Mouse (Mus musculus) effector memory CD4-positive, alpha-beta T cell, adult 7 months (primary cell): ENCODE measurements around the gene Oog4. TPM values are rescaled to one million over a fixed set of nuclear protein-coding genes. Genes with fewer than 3 reads are reported as not detected.

Experiments
- polyA plus RNA-seq: library from polyadenylated mRNA; unstranded; fragments of 100-300 nt; shearing (Covaris generic); gene quantifications from one replicate; pipeline ENCODE4 v1.2.1, GENCODE M21; 2017

Gene Oog4
- not detected for polyA plus RNA-seq

GRCm38 (mm10) chr4:143450224-143450623 lies at the start of gene Oog4:
Oog4 (minus strand) TSS chr4:143450324.

GRCm38 (mm10) chr4:143412219-143413092 lies 37.7 kb downstream of the Oog4 start, which contains the start of gene Pramef8:
Pramef8 (plus strand) TSS chr4:143412426.

DNA sequence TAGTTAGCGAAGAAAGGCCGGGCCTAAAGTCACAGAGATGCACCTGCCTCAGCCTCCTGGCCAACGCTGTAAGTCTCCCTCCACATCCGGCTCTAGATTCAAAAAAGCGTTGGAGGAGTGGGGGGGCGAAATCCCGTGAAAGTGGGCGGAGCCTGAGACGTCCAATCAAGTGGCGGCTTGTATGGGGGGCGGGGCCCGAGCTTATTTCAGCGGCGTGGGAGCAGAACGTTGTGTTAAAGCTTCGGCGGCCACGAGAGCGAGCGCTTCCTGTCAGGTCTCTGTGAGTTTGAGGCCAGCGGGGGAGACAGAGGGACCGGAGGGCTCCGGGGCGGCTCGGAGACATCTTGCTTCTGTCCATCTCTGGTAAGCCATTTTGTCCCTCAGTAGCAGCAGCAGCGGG lies 55.9 kb downstream of the Oog4 start, which contains the start of gene Pramel1:
Pramel1 (plus strand) TSS at position 248 of the 400 bp plus-strand sequence.

Other genes with a start within 250 kb of the Oog4 start
- gene Prdm2, start 237.3 kb downstream of the Oog4 start, polyA plus RNA-seq: 28.0 TPM
- gene Pdpn, start 150.8 kb downstream of the Oog4 start, polyA plus RNA-seq: not detected
- gene Lrrc38, start 100.6 kb downstream of the Oog4 start, polyA plus RNA-seq: not detected
- not detected for gene Pramel1, start 55.9 kb downstream of the Oog4 start, polyA plus RNA-seq
- 46.5 TPM for gene Pramef8, start 37.9 kb downstream of the Oog4 start, polyA plus RNA-seq
- not detected for gene Gm13043, start 61.0 kb upstream of the Oog4 start, polyA plus RNA-seq
- gene Gm13040, start 85.6 kb upstream of the Oog4 start, polyA plus RNA-seq: not detected
- gene BC080695, start 101.4 kb upstream of the Oog4 start, polyA plus RNA-seq: 0.27 TPM
- not detected for gene Gm13057, start 101.4 kb upstream of the Oog4 start, polyA plus RNA-seq
- gene Gm13083, start 164.7 kb upstream of the Oog4 start, polyA plus RNA-seq: not detected
- not detected for gene Gm13088, start 206.9 kb upstream of the Oog4 start, polyA plus RNA-seq